Mouse (Mus musculus): ENCODE data around the gene Anapc11.

The Anapc11 gene

DNA sequence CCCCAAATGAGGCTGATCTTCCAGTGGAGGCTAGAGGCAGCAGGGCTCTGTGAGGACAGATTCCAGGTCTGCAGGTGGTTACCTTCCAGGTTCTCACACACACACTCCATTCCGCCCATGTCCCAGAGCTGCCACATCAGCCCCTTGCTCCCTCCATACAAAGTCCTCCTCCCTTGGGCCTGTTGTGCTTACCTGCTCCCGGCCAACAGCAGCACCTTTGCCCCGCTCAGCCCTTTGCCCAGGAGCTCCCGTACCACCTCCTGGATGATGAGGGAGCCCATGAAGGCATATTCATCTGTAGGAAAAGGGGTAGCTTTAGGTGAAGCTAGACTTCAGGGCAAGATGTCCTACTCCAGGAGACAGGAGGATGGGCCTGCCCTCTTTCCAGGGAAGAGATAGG is 59.1 kb downstream of the Anapc11 start:
- DNase-seq (ENCODE audit: low spot score) = no peak
